Mouse (Mus musculus) heart, embryonic 12.5 days (tissue): ENCODE results near the gene Cdc42ep2. TPM values are rescaled to one million over a fixed set of nuclear protein-coding genes. Genes with fewer than 3 reads are reported as not detected.

Experiments used
- ATAC-seq: fragments of 200-750 bp; cut with Nextera tagmentation; 2 replicates; pipeline ENCODE4 v1.8.0; 2017; ENCODE audit warnings: moderate TSS enrichment, moderate library complexity; ENCODE audit not compliant: insufficient number of reproducible peaks, low FRiP score
- H3K27ac ChIP-seq: fragments of 300-500 bp; sonication (generic); 2 replicates; pipeline ENCODE4 v1.5.1; 2016; ENCODE audit warnings: mild to moderate bottlenecking, moderate library complexity; ENCODE audit not compliant: poor library complexity, severe bottlenecking
- H3K27me3 ChIP-seq: fragments of 300-500 bp; sonication (generic); replicated peaks from 2 replicates; pipeline ENCODE4 v1.6.1; 2016; ENCODE audit warnings: mild to moderate bottlenecking, moderate library complexity
- H3K36me3 ChIP-seq: fragments of 300-500 bp; sonication (generic); 2 replicates; pipeline ENCODE4 v1.6.1; 2016; ENCODE audit warnings: mild to moderate bottlenecking, moderate library complexity
- H3K4me1 ChIP-seq: fragments of 300-500 bp; sonication (generic); replicated peaks from 2 replicates; pipeline ENCODE4 v1.6.1; 2016; ENCODE audit warnings: mild to moderate bottlenecking
- H3K4me2 ChIP-seq: fragments of 300-500 bp; sonication (generic); 2 replicates; pipeline ENCODE4 v1.6.1; 2016; ENCODE audit warnings: mild to moderate bottlenecking, moderate library complexity
- H3K4me3 ChIP-seq: fragments of 300-500 bp; sonication (generic); 2 replicates; pipeline ENCODE4 v1.5.1; 2016; ENCODE audit warnings: mild to moderate bottlenecking
- H3K9ac ChIP-seq: fragments of 300-500 bp; sonication (generic); 2 replicates; pipeline ENCODE4 v1.6.1; 2016; ENCODE audit warnings: mild to moderate bottlenecking, moderate library complexity
- H3K9me3 ChIP-seq: fragments of 300-500 bp; sonication (generic); replicated peaks from 2 replicates; pipeline ENCODE4 v1.6.1; 2016; ENCODE audit warnings: mild to moderate bottlenecking, moderate library complexity
- WGBS: fragments of 180-500 bp; shearing (Covaris S2); methylation state at CpG from one replicate; pipeline ENCODE4 v1.1.7; 2016; 5-methylcytosine and 5-hydroxymethylcytosine counted together
- polyA plus RNA-seq: library from polyadenylated mRNA; unstranded; fragments of >200 nt; fragmentation: Nextera tagmentation; extraction: Ambion mirVana; gene quantifications from 2 replicates; pipeline ENCODE4 v1.2.1, GENCODE M21; 2016

The Cdc42ep2 gene
- polyA plus RNA-seq, 1 experiment from 2014 or later, result 7.3 TPM

GRCm38 (mm10) chr19:5874969-5875480 lies 49.6 kb downstream of the Cdc42ep2 start, which contains the start of gene Frmd8:
TSS of gene Frmd8 (minus strand) at chr19:5875274.
- H3K9me3 ChIP-seq, result no peaks in the 10 kb centered on the region
- ATAC-seq, result peak; percentile 83
- no peaks in the 10 kb centered on the region for H3K27me3 ChIP-seq
- peak within 1 kb of the TSS; percentile 65 for H3K27ac ChIP-seq
- peak within 1 kb of the TSS; percentile 92 for H3K4me2 ChIP-seq
- peaks cover 59% of the 10 kb centered on the region for H3K4me1 ChIP-seq
- peaks cover 16% of the 10 kb centered on the region for H3K36me3 ChIP-seq
- peak within 1 kb of the TSS; percentile 93 for H3K9ac ChIP-seq
- peak within 1 kb of the TSS; percentile 93 for H3K4me3 ChIP-seq
- WGBS, result under 1% methylated on average over 37 of the region's 37 CpGs

DNA sequence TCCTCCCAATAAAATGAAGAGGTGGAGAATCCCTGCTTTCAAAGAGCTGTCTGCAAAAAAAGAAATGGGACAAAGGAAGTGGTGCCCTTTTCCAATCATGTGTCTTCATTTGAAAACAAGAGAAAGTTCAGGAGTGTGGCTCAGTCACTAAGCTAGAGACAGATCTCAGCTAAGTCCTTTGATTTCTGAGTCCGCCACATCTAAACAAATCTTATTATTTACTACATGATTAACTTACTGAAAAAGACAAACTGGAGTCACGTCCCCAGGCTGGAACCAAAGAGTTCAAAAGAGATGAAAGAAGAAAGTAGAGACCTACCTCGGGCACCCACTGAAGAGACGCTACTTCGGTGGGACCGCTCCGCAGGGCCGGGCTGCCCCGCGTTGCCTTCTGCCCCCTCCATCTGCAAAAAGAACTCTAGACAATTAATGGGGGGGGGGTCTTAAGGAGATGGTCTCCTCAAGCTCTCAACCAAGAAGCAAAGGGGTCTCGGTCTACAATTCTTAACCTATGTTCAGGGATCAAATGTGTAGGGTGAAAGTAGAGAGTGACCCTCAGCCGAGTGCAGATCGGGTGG lies 50.1 kb downstream of the Cdc42ep2 start:
- ATAC-seq, result no peak
- H3K27ac ChIP-seq, result peak overlapping the region; percentile 65; the same call in 1 of the 2 replicates
- H3K27me3 ChIP-seq, result no peaks in the 10 kb centered on the region
- H3K9me3 ChIP-seq, result no peaks in the 10 kb centered on the region
- peak overlapping the region; percentile 93 for H3K4me3 ChIP-seq
- peak overlapping the region; percentile 92 for H3K4me2 ChIP-seq
- H3K4me1 ChIP-seq, result peaks cover 61% of the 10 kb centered on the region
- peaks cover 21% of the 10 kb centered on the region for H3K36me3 ChIP-seq
- 9% methylated on average over 13 of the region's 13 CpGs for WGBS
- peak overlapping the region; percentile 93 for H3K9ac ChIP-seq

- WGBS, result 65% methylated on average over 19 of the region's 19 CpGs
- H3K4me3 ChIP-seq, result no peak overlapping the region
Measured at GRCm38 (mm10) chr19:5872931-5873556, 51.6 kb downstream of the Cdc42ep2 start.

DNA sequence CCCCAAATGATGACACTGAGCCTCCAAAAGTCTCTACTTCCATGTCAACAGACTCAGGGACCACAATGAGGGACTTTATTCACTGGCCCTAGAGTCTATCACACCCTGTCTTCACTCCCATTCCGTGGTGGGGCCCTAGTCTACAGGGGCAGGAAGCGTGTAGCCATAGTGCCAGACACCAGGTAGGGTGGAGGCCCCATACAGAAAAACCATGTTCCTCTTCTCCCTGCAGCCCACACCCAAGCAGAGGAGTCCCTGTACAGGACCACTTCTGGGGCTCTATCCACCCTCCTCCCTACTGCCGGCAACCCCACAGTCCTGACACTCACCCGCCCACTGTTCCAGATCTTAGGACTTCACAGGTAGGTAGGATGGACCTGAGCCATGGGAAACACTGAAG lies 52.1 kb downstream of the Cdc42ep2 start:
- Histone ChIP-seq H3K36me3 (peaks cover 41% of the 10 kb centered on the region), H3K9me3 (no peaks in the 10 kb centered on the region), H3K4me3 (no peak overlapping the region), H3K27me3 (no peaks in the 10 kb centered on the region), H3K4me1 (peaks cover 49% of the 10 kb centered on the region), H3K27ac (peak overlapping the region; percentile 87), H3K4me2 (0 out of 2 replicates have a peak overlapping the region, but pooled peaks have one; percentile 92), H3K9ac (peak overlapping the region; percentile 28; the same call in 1 of the 2 replicates)
- WGBS, result 83% methylated on average over 4 of the region's 4 CpGs
- ATAC-seq, result no peak

More at GRCm38 (mm10) chr19:5872931-5873556, 51.6 kb downstream of the Cdc42ep2 start:
- H3K9ac ChIP-seq, result peak overlapping the region; percentile 28; the same call in 1 of the 2 replicates
- H3K27me3 ChIP-seq, result no peaks in the 10 kb centered on the region
- peaks cover 54% of the 10 kb centered on the region for H3K4me1 ChIP-seq
- peak overlapping the region; percentile 87; the same call in 1 of the 2 replicates for H3K27ac ChIP-seq
- no peak for ATAC-seq
- H3K4me2 ChIP-seq, result peak overlapping the region; percentile 92; the same call in 1 of the 2 replicates
- H3K9me3 ChIP-seq, result no peaks in the 10 kb centered on the region
- H3K36me3 ChIP-seq, result peaks cover 36% of the 10 kb centered on the region

DNA sequence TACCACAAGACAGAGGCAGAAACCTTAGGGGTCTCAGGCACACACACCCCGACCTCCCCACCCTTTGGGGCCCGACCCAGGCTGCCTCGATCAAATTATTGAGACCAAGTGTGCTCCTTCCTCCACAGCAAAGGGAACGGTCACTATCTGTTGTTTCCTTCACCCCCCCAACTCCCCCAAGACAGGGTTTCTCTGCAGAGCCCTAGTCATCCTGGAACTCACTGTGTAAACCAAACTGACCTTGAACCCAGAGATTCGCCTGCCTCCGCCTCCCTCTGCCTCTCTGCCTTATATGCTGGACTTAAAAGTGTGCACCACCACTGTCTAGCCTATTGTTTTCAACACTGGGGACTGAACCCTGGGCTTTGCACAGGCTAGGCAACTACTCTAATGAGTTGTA lies 52.9 kb downstream of the Cdc42ep2 start:
- Histone ChIP-seq H3K4me3 (0 out of 2 replicates have a peak overlapping the region, but pooled peaks have one; percentile 9), H3K9me3 (no peaks in the 10 kb centered on the region), H3K4me1 (peaks cover 47% of the 10 kb centered on the region), H3K4me2 (peak overlapping the region; percentile 56), H3K27ac (peak overlapping the region; percentile 87), H3K27me3 (no peaks in the 10 kb centered on the region), H3K36me3 (peaks cover 49% of the 10 kb centered on the region), H3K9ac (peak overlapping the region; percentile 60)
- 34% methylated on average over 6 of the region's 6 CpGs for WGBS
- ATAC-seq, result no peak

DNA sequence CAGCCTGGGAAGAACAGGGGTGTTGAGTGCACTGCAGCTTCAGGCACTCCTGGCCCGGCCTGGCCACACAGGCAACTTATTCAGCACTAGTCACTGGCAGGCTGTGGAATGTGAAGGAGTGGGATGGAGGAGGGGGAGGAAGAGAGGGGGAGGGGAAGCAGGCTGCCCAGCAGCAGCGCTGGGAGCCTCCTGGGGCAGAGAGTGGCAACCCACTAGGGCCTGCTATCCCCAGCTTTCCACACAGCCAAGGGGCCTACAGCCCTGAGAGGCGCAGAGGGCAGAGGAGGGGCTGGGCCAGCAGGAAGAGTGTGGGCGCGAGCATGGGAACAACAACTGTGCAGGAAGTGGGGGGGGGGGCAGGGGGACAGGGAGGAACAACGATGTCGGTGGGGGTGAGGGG lies 53.3 kb downstream of the Cdc42ep2 start:
- H3K4me1 ChIP-seq, result peaks cover 47% of the 10 kb centered on the region
- no peaks in the 10 kb centered on the region for H3K9me3 ChIP-seq
- H3K36me3 ChIP-seq, result peaks cover 54% of the 10 kb centered on the region
- WGBS, result 4% methylated on average over 7 of the region's 7 CpGs
- H3K27me3 ChIP-seq, result no peaks in the 10 kb centered on the region
- H3K4me2 ChIP-seq, result peak overlapping the region; percentile 56
- peak overlapping the region; percentile 60 for H3K9ac ChIP-seq
- peak overlapping the region; percentile 9 for H3K4me3 ChIP-seq
- H3K27ac ChIP-seq, result peak overlapping the region; percentile 87
- peak; percentile 66 for ATAC-seq

DNA sequence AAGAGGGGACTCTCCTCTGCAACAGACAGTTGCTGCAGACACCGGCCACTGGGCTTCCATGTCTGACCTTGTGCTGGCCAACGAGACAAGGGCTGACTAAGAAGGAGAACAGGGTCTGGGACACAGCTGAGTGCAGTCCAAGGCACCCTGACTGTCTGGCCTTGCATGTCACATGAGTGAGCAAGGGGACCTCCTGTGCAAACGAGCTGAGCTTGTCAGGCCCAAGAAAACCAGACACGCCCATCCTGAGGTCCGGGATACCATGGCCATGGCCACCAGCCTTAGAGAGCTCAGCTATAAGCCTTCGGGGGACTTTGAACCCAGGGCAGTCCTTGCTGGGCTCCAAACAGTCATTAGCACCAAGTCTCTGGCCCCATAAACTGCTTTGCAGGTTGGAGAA lies 56.5 kb downstream of the Cdc42ep2 start:
- Histone ChIP-seq H3K4me1 (peaks cover 39% of the 10 kb centered on the region), H3K4me2 (no peak overlapping the region), H3K4me3 (no peak overlapping the region), H3K36me3 (peaks cover 85% of the 10 kb centered on the region), H3K9me3 (no peaks in the 10 kb centered on the region), H3K9ac (no peak overlapping the region), H3K27me3 (no peaks in the 10 kb centered on the region), H3K27ac (no peak overlapping the region)
- WGBS, result 83% methylated on average over 6 of the region's 6 CpGs
- ATAC-seq, result no peak

Other genes with a start within 250 kb of the Cdc42ep2 start
- gene Map3k11, start 236.1 kb downstream of the Cdc42ep2 start, polyA plus RNA-seq, result 30.6 and 32.8 TPM in 2 replicates
- 22.0 and 22.3 TPM in 2 replicates for gene Pcnx3, start 235.9 kb downstream of the Cdc42ep2 start, polyA plus RNA-seq
- 0.17 TPM in 1 of 2 replicates, not detected in the other for gene Kcnk7, start 220.4 kb downstream of the Cdc42ep2 start, polyA plus RNA-seq
- 121 and 123 TPM in 2 replicates for gene Ehbp1l1, start 198.5 kb downstream of the Cdc42ep2 start, polyA plus RNA-seq
- 78.9 and 81.3 TPM in 2 replicates for gene Fam89b, start 195.2 kb downstream of the Cdc42ep2 start, polyA plus RNA-seq
- 24.3 and 27.7 TPM in 2 replicates for gene Ltbp3, start 183.9 kb downstream of the Cdc42ep2 start, polyA plus RNA-seq
- 68.1 and 68.9 TPM in 2 replicates for gene Scyl1, start 153.4 kb downstream of the Cdc42ep2 start, polyA plus RNA-seq
- gene Frmd8, start 49.5 kb downstream of the Cdc42ep2 start, polyA plus RNA-seq, result 33.7 and 34.2 TPM in 2 replicates
- gene Slc25a45, start 47.0 kb downstream of the Cdc42ep2 start, polyA plus RNA-seq, result 3.5 and 3.9 TPM in 2 replicates
- 1.5 and 1.9 TPM in 2 replicates for gene Tigd3, start 30.7 kb downstream of the Cdc42ep2 start, polyA plus RNA-seq
- gene Dpf2, start 11.8 kb downstream of the Cdc42ep2 start, polyA plus RNA-seq, result 111 and 118 TPM in 2 replicates
- 49.3 and 51.1 TPM in 2 replicates for gene Pola2, start 39.4 kb upstream of the Cdc42ep2 start, polyA plus RNA-seq
- gene Slc22a20, start 61.3 kb upstream of the Cdc42ep2 start, polyA plus RNA-seq, result not detected in 2 replicates
- gene Capn1, start 91.1 kb upstream of the Cdc42ep2 start, polyA plus RNA-seq, result 8.2 and 8.4 TPM in 2 replicates
- gene Syvn1, start 121.8 kb upstream of the Cdc42ep2 start, polyA plus RNA-seq, result 21.1 and 21.8 TPM in 2 replicates
- 58.5 and 64.4 TPM in 2 replicates for gene Mrpl49, start 133.0 kb upstream of the Cdc42ep2 start, polyA plus RNA-seq
- 503 and 513 TPM in 2 replicates for gene Fau, start 133.0 kb upstream of the Cdc42ep2 start, polyA plus RNA-seq
- gene Znhit2, start 136.4 kb upstream of the Cdc42ep2 start, polyA plus RNA-seq, result 23.9 and 24.9 TPM in 2 replicates
- gene Tm7sf2, start 143.6 kb upstream of the Cdc42ep2 start, polyA plus RNA-seq, result 8.4 and 9.2 TPM in 2 replicates
- 45.1 and 50.2 TPM in 2 replicates for gene Vps51, start 152.4 kb upstream of the Cdc42ep2 start, polyA plus RNA-seq
- not detected in 2 replicates for gene Tmem262, start 155.2 kb upstream of the Cdc42ep2 start, polyA plus RNA-seq
- gene Gm28374, start 157.4 kb upstream of the Cdc42ep2 start, polyA plus RNA-seq, result 1.2 and 1.3 TPM in 2 replicates
- gene Zfpl1, start 160.1 kb upstream of the Cdc42ep2 start, polyA plus RNA-seq, result 48.9 and 52.4 TPM in 2 replicates
- gene Cdca5, start 160.2 kb upstream of the Cdc42ep2 start, polyA plus RNA-seq, result 27.4 and 27.7 TPM in 2 replicates
- 0.27 TPM in 1 of 2 replicates, not detected in the other for gene AC131692.1, start 169.6 kb upstream of the Cdc42ep2 start, polyA plus RNA-seq
- 0.22 TPM in 2 replicates for gene Naaladl1, start 181.0 kb upstream of the Cdc42ep2 start, polyA plus RNA-seq
- 35.2 and 35.9 TPM in 2 replicates for gene Sac3d1, start 193.8 kb upstream of the Cdc42ep2 start, polyA plus RNA-seq
- gene Snx15, start 203.5 kb upstream of the Cdc42ep2 start, polyA plus RNA-seq, result 20.9 and 21.2 TPM in 2 replicates
- gene Batf2, start 216.2 kb upstream of the Cdc42ep2 start, polyA plus RNA-seq, result 0.14 TPM in 1 of 2 replicates, not detected in the other
- gene Arl2, start 216.7 kb upstream of the Cdc42ep2 start, polyA plus RNA-seq, result 71.5 and 73.9 TPM in 2 replicates